Mouse (Mus musculus): ENCODE measurements around the gene Vinac1.
"Not testable (repeated sequence)": the region's sequence is repeated elsewhere in the genome, so short reads cannot be mapped to it uniquely, and the experiment has no call there.

Vinac1 gene

GRCm38 (mm10) chr2:129038937-129039631 lies 8.9 kb downstream of the Vinac1 start:
- DNase-seq (ENCODE audit: low spot score in 2 of 2) = no peak

- peak in 1 of 2 experiments; percentile 18 for DNase-seq (ENCODE audit: low spot score in 2 of 2)
These were observed 9.5 kb downstream of the Vinac1 start for GRCm38 (mm10) chr2:129038426-129038936.

DNA sequence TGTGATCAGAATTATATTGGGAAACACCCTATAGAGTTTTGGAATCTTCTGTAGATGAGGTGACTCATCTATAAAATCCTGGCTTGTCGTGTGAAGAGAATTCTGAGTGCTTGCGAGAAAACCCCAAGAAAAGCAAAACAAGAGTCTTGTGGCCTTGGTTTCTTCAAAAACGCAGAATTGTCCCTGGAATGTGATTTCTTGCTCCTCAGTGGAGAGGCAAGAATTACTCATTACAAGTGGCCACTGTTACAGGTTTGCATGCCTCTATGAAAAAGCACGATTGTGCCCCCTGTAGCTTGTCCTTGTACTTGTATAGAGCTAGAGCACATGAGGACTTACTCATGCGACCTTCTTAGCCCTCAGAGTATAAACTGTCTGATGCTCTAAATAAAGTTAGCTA lies 12.6 kb downstream of the Vinac1 start:
- DNase-seq (ENCODE audit: low spot score in 2 of 2) = no peak

DNA sequence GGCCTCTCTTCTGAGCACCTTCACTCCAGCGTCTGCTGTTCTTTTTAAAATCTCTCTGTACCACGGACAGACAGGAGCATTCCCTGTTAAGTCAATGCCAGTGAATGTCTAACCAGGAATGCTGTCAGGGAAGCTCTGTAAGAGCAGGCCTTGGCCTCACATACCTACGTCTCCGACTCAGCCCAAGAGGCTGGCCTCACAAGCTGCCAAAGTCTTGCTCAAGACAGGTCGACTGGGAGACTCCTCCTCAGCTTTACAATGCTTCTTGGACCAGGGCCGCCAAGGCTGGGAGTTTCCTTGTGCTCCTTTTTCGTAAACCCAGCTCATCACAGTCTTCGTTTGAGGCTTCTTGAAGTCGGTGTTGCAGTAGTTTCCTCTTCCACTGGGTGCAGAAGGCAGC lies 23.2 kb downstream of the Vinac1 start:
- no peak for DNase-seq (ENCODE audit: low spot score in 2 of 2)

- no peak for DNase-seq (ENCODE audit: low spot score in 2 of 2)
These were observed 27.9 kb downstream of the Vinac1 start for GRCm38 (mm10) chr2:129020106-129020505.

- not testable (repeated sequence) for DNase-seq (ENCODE audit: low spot score in 2 of 2)
These were observed 39.1 kb downstream of the Vinac1 start for GRCm38 (mm10) chr2:129008867-129009266.

DNA sequence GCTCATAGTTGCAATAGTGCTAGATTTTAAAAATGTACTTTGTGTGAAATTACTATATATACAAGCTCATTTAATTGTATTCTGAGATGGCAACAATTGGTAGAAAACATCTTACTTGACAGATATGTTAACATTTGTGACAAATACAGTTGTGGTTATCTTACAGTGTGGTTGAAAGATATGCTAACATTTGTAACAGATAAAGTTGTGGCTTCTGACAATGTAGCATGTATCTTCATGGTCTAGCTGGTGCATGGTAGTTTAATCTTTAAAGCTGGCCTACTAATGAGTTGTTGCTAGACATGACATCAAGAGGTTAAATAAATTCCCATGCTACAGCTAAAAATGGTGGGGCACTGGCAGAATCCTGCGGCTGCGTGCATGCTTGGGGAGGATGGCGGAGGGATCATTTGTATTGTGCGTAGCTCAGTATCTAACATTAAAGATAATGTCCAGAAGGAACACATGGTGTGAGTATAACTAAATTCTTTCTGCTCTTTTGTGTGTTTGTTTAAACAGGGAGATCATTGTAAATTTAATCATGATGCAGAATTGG lies 41.7 kb downstream of the Vinac1 start:
- no peak for DNase-seq (ENCODE audit: low spot score in 2 of 2)

DNA sequence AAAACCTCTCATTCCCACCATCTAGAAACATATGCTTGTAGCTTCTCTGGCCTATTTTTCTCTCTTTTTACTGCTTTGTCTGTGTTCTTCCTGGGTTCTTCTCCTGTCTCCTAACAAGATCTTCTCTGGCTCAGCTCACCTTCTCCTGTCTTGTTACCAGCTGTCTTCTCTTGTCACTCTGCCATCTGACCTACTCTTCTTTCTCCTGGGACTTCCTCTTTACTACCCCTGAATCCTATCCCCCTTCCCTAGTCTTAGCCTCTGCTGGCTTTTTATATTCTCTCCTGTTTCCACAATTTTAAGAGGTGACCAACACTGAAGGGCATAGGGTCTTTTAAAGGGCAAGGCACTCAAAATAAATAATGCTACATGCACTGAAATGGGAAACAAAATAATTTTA lies 43.1 kb downstream of the Vinac1 start:
- no peak for DNase-seq (ENCODE audit: low spot score in 2 of 2)

DNA sequence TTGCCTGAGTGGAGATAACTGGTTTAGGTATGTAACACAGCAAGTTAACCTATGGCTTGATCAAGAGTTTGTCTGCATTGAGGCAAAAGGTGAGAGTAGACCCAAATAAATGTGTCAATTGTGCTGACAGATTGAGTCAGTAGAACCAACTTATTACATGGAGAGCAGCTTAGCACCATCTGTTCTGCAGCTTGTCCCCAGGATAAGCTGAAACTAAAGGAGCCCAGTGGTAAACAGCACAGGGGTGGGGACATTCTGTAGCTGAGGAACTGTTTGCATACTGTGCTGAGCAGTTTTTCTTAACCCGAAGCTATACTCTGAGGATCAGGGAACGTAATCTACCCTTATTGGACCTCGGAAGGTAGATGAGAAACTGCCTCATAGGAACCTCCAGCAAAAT lies 63.2 kb downstream of the Vinac1 start:
- no peak for DNase-seq (ENCODE audit: low spot score in 2 of 2)

GRCm38 (mm10) chr2:128975572-128975971 lies 72.4 kb downstream of the Vinac1 start:
- DNase-seq (ENCODE audit: low spot score in 2 of 2) = no peak
